Mouse (Mus musculus) midbrain, embryonic 14.5 days (tissue): ENCODE data around the gene Meiob. TPM values are rescaled to one million over a fixed set of nuclear protein-coding genes. Genes with fewer than 3 reads are reported as not detected.

ENCODE experiments used
- ATAC-seq: fragments of 200-750 bp; cut with Nextera tagmentation; 2 replicates; pipeline ENCODE4 v1.8.0; 2017; ENCODE audit warnings: moderate number of reproducible peaks, moderate library complexity; ENCODE audit not compliant: low FRiP score, low TSS enrichment
- DNase-seq: peaks from one replicate; pipeline ENCODE4 v3.0.0-alpha.2; 2015
- H3K27ac ChIP-seq: fragments of 300-500 bp; sonication (generic); replicated peaks from 2 replicates; pipeline ENCODE4 v1.5.1; 2014; ENCODE audit warnings: mild to moderate bottlenecking, low read depth, low read length, moderate library complexity
- H3K27me3 ChIP-seq: fragments of 300-500 bp; sonication (generic); 2 replicates; pipeline ENCODE4 v1.6.1; 2014; ENCODE audit warnings: low read length, control low read depth, mixed read lengths; ENCODE audit not compliant: control insufficient read depth, insufficient read depth
- H3K36me3 ChIP-seq: fragments of 300-500 bp; sonication (generic); 2 replicates; pipeline ENCODE4 v1.6.1; 2014; ENCODE audit warnings: low read length, control low read depth; ENCODE audit not compliant: control insufficient read depth, insufficient read depth
- H3K4me1 ChIP-seq: fragments of 300-500 bp; sonication (generic); 2 replicates; pipeline ENCODE4 v1.6.1; 2014; ENCODE audit warnings: mild to moderate bottlenecking, antibody characterized with exemption, low read length, control low read depth; ENCODE audit not compliant: control insufficient read depth, insufficient read depth
- H3K4me2 ChIP-seq: fragments of 300-500 bp; sonication (generic); 2 replicates; pipeline ENCODE4 v1.6.1; 2014; ENCODE audit warnings: mild to moderate bottlenecking, low read length, moderate library complexity
- H3K4me3 ChIP-seq: fragments of 300-500 bp; sonication (generic); replicated peaks from 2 replicates; pipeline ENCODE4 v1.5.1; 2014; ENCODE audit warnings: low read depth, low read length
- H3K9ac ChIP-seq: fragments of 300-500 bp; sonication (generic); replicated peaks from 2 replicates; pipeline ENCODE4 v1.6.1; 2014; ENCODE audit warnings: mild to moderate bottlenecking, low read length, moderate library complexity
- H3K9me3 ChIP-seq: fragments of 300-500 bp; sonication (generic); 2 replicates; pipeline ENCODE4 v1.6.1; 2016; ENCODE audit warnings: low read length, control low read depth, mixed read lengths; ENCODE audit not compliant: control insufficient read depth
- WGBS: fragments of 180-500 bp; shearing (Covaris S2); extraction: QIAGEN DNeasy Blood & Tissue Kit; methylation state at CpG from one replicate; pipeline ENCODE4 v1.1.7; 2014; 5-methylcytosine and 5-hydroxymethylcytosine counted together
- polyA plus RNA-seq: library from polyadenylated mRNA; unstranded; fragments of >200 nt; fragmentation: Nextera tagmentation; extraction: Ambion mirVana; gene quantifications from 2 replicates; pipeline ENCODE4 v1.2.1, GENCODE M21; 2014

Meiob gene
- polyA plus RNA-seq, 1 experiment from 2014 or later: not detected

DNA sequence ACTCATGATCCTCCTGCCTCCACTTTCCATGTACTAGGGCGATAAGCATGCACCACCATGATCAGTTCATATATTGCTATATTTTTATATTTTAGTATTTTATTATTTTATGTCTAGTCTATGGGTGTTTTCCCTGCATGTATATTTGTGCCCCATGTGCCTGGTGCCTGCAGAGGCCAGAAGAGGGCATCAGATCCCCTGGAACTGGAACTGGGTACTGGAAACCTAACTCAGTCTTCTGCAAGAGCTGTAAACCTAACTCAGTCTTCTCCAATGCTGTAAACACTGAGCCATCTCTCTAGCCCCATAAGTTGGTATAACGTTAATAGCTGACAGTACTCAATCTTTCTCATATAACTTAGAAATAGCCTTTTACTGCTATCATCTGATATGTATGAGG is 38.5 kb downstream of the Meiob start:
- H3K4me3 ChIP-seq: no peak overlapping the region
- H3K27ac ChIP-seq: no peak overlapping the region
- H3K4me2 ChIP-seq: no peak overlapping the region
- no peak for ATAC-seq
- H3K4me1 ChIP-seq: no peaks in the 10 kb centered on the region
- H3K9ac ChIP-seq: no peak overlapping the region
- H3K27me3 ChIP-seq: no peaks in the 10 kb centered on the region
- DNase-seq: no peak
- no peaks in the 10 kb centered on the region for H3K9me3 ChIP-seq
- H3K36me3 ChIP-seq: no peaks in the 10 kb centered on the region
- 58% methylated on average over 2 of the region's 2 CpGs for WGBS

DNA sequence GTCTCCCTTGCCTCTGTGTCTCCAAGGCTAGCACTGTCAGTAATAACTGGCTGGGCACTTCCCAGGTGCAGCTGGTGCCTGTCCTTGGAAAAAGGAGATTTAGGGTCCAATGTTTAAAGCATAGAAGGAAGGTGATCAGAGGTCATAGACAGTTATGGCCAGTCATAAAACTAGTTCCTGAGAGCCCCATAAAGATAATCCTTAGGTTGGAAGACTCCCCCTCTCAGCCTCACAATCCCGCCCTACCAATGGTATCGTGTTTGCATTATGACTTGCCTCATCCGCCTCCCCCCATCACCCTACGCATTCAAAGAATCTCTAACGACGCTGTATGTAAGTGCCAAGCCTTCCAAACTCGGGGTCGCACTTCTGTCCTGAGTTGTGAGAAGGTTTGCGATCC is 40.4 kb downstream of the Meiob start:
- DNase-seq (no peak), ATAC-seq (no peak)
- no peak overlapping the region for H3K27ac ChIP-seq
- no peak overlapping the region for H3K9ac ChIP-seq
- no peak overlapping the region for H3K4me2 ChIP-seq
- H3K36me3 ChIP-seq: no peaks in the 10 kb centered on the region
- no peaks in the 10 kb centered on the region for H3K9me3 ChIP-seq
- no peaks in the 10 kb centered on the region for H3K27me3 ChIP-seq
- no peak overlapping the region for H3K4me3 ChIP-seq
- WGBS: 55% methylated on average over 9 of the region's 9 CpGs
- peaks cover 9% of the 10 kb centered on the region; the same call in 1 of the 2 replicates for H3K4me1 ChIP-seq

DNA sequence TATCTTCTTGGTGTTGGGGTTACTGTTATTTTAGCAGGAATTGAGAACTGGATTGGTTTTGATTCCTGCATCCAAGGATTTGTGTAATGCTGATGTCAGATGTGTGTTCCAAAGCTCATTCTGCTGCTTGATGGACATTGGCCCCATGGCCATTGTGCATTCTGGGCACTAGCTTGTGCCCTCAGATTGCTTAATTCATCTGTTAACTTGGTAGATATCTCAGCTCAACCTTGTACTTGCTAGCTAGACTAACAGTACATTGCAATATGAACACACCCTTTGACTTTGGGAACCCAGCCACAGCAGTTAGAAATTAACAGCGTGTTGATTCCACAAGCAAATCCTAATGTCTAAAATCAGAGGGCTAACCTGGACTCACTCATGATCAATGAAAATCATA is 43.3 kb downstream of the Meiob start:
- 95% methylated on average over 1 of the region's 1 CpGs for WGBS
- no peaks in the 10 kb centered on the region; the same call in 1 of the 2 replicates for H3K27me3 ChIP-seq
- peaks cover 17% of the 10 kb centered on the region for H3K4me1 ChIP-seq
- no peak overlapping the region for H3K27ac ChIP-seq
- H3K4me3 ChIP-seq: no peak overlapping the region
- H3K36me3 ChIP-seq: no peaks in the 10 kb centered on the region
- no peak overlapping the region for H3K9ac ChIP-seq
- no peak overlapping the region for H3K4me2 ChIP-seq
- no peak for ATAC-seq
- no peaks in the 10 kb centered on the region for H3K9me3 ChIP-seq
- no peak for DNase-seq

DNA sequence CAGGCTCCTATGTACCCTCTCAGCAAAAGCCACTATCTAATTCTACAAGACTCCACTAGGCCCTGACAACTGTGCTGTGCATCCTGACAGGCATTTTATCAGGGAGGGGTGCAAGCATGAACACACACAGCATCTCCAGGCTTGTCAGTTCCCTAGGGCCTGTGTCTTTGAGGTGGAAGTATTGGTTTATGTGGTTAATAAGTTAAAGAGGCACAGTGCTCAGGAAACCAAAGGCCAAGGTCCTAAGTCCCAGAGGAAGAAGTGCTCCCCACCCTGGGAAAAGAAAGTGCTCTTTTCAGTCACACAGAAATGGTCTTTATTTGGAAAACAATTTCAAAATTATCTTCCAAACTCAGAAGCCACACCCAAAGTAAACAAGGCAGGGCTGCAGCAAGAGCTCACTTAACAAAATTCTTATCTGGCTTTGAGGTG is 44.5 kb downstream of the Meiob start:
- no peak overlapping the region for H3K9ac ChIP-seq
- peaks cover 9% of the 10 kb centered on the region for H3K36me3 ChIP-seq
- no peak overlapping the region for H3K27ac ChIP-seq
- H3K4me1 ChIP-seq: peaks cover 17% of the 10 kb centered on the region
- no peak for DNase-seq
- no peak for ATAC-seq
- H3K4me2 ChIP-seq: peak overlapping the region; percentile 80
- H3K27me3 ChIP-seq: no peaks in the 10 kb centered on the region; the same call in 1 of the 2 replicates
- no peaks in the 10 kb centered on the region for H3K9me3 ChIP-seq
- peak overlapping the region; percentile 74; the same call in 1 of the 2 replicates for H3K4me3 ChIP-seq

DNA sequence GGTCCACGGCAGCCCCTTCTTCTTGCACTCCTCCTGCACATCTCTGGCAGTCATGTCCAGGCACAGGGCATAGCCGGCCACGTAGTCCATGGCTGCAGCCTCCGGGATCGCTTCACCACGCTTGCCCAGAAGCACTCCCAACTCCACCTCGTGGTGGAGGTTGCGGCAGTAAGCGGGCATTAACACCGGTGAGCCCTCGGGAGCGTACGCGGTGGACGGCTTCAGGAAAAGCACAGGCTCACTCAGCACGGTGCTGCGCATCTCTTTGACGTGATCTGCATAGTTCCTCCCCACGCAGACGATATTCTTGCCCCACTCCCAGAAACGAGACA is 45.6 kb downstream of the Meiob start:
- Histone ChIP-seq H3K4me2 (peak overlapping the region; percentile 80), H3K4me1 (peaks cover 17% of the 10 kb centered on the region), H3K27me3 (no peaks in the 10 kb centered on the region; the same call in 1 of the 2 replicates), H3K27ac (peak overlapping the region; percentile 81), H3K9me3 (no peaks in the 10 kb centered on the region), H3K4me3 (peak overlapping the region; percentile 74), H3K9ac (peak overlapping the region; percentile 59), H3K36me3 (peaks cover 18% of the 10 kb centered on the region)
- DNase-seq: no peak
- 0% methylated on average over 21 of the region's 21 CpGs for WGBS
- ATAC-seq: peak; percentile 63; the same call in 1 of the 2 replicates

DNA sequence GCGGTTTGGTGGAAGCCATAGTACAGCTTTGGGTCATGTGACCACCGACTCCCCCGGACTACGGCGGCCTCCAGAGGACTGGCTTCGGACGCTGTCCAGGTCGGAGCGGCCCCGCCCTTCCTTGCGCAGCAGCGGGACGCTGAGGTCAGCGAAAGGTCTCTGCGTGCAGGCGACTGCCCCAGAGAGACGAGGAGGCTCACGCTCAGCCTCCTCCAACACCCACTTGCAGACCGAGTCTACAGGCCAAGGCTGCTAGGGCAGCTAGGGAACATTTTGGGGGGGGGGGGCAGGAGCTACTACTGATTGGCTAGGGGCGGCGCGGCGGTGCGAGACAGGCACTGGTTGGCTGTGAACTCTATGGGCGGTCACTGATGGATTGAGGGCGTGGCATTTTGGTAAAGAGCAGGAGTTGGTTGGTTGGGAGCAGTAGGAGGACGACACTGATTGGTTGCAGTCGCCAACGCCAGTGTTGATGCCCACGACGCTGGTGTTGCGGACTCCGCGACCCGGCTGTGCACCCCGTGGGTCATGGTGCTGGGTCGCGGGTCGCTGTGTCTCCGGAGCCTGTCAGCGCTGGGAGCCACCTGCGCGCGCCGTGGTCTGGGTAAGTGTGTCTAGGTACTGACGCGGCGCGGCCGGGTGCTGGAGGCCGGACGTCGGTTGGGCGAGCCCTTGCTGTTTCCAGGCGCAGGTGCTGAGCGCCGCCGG is 46.1 kb downstream of the Meiob start, which contains the start of gene Fahd1:
TSS of gene Fahd1 (minus strand) at position 300 of the 708 bp plus-strand sequence.
- peaks cover 18% of the 10 kb centered on the region for H3K36me3 ChIP-seq
- under 1% methylated on average over 58 of the region's 58 CpGs for WGBS
- H3K9ac ChIP-seq: peak within 1 kb of the TSS; percentile 59
- peak within 1 kb of the TSS; percentile 74 for H3K4me3 ChIP-seq
- no peaks in the 10 kb centered on the region for H3K9me3 ChIP-seq
- H3K4me1 ChIP-seq: peaks cover 17% of the 10 kb centered on the region
- DNase-seq (peak; percentile 97), ATAC-seq (peak; percentile 100)
- peak within 1 kb of the TSS; percentile 81 for H3K27ac ChIP-seq
- peak within 1 kb of the TSS; percentile 92 for H3K4me2 ChIP-seq
- no peaks in the 10 kb centered on the region; the same call in 1 of the 2 replicates for H3K27me3 ChIP-seq

DNA sequence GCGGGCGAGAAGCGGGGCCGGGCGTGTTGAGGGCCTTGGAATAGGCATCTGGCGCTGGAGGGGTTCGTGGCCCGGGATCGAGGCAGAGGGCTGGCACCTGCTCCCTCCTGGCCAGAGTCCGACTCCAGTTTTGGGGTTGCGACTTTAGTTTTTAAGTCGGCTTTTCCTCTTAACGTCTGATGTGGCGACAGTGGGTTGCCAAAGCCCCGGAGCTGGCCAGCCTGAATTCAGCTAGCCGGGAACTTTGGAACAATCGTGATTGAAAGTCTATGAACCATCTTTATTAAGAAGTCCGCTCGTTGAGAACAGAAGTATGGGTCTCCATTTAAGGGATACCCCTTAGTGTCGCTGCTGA is 46.7 kb downstream of the Meiob start:
- WGBS: under 1% methylated on average over 20 of the region's 20 CpGs
- Histone ChIP-seq H3K9ac (peak overlapping the region; percentile 59), H3K36me3 (peaks cover 24% of the 10 kb centered on the region), H3K4me3 (peak overlapping the region; percentile 74), H3K4me1 (peaks cover 17% of the 10 kb centered on the region), H3K27me3 (no peaks in the 10 kb centered on the region; the same call in 1 of the 2 replicates), H3K27ac (peak overlapping the region; percentile 66), H3K4me2 (peak overlapping the region; percentile 92), H3K9me3 (no peaks in the 10 kb centered on the region)
- ATAC-seq (no peak), DNase-seq (no peak)

DNA sequence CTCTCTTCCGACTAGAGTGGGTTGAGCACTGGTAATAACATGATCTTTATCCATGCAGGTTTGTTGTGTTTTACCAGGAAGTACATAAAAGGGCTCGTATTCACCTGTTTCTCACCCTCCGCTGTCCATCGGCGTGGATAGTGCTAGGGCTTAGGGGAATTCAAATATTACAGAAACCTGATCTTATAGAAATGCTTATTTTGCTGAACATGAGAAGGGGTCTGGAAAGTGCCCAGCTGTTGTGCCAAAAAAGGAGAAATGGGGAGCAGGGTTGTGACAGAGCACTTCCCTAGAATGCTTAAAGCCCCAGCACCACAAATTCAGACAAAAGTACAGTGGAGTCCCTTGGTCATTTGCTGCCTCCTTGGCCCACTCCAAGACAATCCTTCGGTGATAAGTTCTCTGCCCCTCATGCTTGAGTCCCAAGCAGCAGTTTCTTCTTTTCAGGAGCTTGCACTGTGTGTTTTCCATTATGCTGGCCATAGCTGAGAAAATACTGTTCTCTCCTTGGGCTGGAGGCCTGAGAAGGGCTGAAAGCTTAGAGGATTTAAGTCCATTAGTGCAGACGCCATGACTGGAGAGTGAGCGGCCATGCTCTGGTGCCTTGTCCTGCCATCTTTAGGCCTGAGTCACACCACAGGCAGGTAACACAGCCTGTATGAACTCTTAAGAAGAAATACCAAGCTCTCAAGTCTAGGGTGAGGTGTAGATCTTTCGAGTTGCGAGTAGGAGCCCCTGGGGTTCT is 47.5 kb downstream of the Meiob start:
- WGBS: 79% methylated on average over 10 of the region's 10 CpGs
- ATAC-seq (no peak), DNase-seq (no peak)
- peak overlapping the region; percentile 59; the same call in 1 of the 2 replicates for H3K9ac ChIP-seq
- peak overlapping the region; percentile 92 for H3K4me2 ChIP-seq
- H3K4me3 ChIP-seq: peak overlapping the region; percentile 74
- no peaks in the 10 kb centered on the region for H3K9me3 ChIP-seq
- peaks cover 17% of the 10 kb centered on the region for H3K4me1 ChIP-seq
- H3K27me3 ChIP-seq: no peaks in the 10 kb centered on the region; the same call in 1 of the 2 replicates
- H3K36me3 ChIP-seq: peaks cover 32% of the 10 kb centered on the region
- H3K27ac ChIP-seq: no peak overlapping the region
